Mouse (Mus musculus): ENCODE measurements at regions not wholly inside any gene's neighbourhood (a gene's known extent, or its start where the extent isn't known, plus 50 kb on each side); places are given as distances from the start of the nearest gene placed in this dataset.

DNA sequence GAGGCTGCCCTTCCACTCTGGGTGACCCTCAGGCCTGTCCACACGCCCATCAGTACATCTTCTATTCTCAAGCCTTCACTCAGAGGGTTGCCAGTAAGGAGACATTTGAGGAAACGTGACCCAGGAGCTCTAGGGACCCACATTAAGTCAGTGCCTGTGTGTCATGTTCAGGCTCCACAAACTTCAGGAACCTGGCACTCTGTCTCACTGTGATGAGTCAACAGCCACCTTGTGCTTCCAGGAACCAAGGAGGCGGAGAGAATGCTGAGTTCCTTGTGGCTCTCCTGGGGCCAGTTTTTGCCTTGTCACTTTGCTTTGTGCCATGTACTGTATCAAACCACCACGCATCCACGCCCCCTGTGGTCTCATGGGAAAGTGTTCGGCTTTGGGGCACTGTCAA, 104.4 kb downstream of the Abhd5 start:
- TF ChIP-seq POLR2A (IDR thresholded peaks at IDR 0.05; ENCODE audit: insufficient read depth, low read length) (no peak), EP300 (IDR thresholded peaks at IDR 0.05; ENCODE audit: insufficient read depth, low read depth, low read length) (no peak), CTCF (IDR thresholded peaks at IDR 0.05; ENCODE audit: low read depth, low read length) (no peak)
- Histone ChIP-seq H3K4me1 (ENCODE audit: control insufficient read depth, insufficient read depth, low read length) (no peaks in the 10 kb centered on the region), H3K27me3 (ENCODE audit: control insufficient read depth, insufficient read depth, low read length, poor library complexity, severe bottlenecking) (no peaks in the 10 kb centered on the region), H3K36me3 (ENCODE audit: control insufficient read depth, insufficient read depth, low read length, poor library complexity, severe bottlenecking) (no peaks in the 10 kb centered on the region), H3K9ac (ENCODE audit: low read depth, poor library complexity, severe bottlenecking) (no peak overlapping the region), H3K4me3 (ENCODE audit: low read depth, low read length) (no peak overlapping the region), H3K27ac (ENCODE audit: insufficient read depth, low read length) (no peak overlapping the region), H3K9me3 (replicated peaks; ENCODE audit: control insufficient read depth, insufficient read depth, low read length, poor library complexity, severe bottlenecking) (no peaks in the 10 kb centered on the region)

DNA sequence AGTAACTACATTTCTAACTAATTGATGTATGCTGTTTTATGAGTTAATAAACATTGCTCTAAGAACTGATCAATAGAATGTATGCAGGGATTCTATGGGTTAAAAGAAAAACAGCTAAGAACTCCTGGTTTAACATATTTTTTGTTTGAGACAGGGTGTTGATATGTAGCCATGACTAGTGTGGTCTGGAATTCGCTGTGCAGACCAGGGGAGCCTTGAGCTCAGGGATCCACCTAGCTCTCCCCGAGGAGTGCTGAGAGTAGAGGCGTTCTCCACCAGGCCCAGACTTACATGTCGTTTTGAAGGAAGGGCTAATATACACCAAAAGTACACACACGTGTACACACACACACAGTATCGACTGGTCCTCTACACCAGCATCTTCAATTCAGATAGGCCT, 108.1 kb downstream of the Abhd5 start:
- Histone ChIP-seq H3K27ac (ENCODE audit: insufficient read depth, low read length) (no peak overlapping the region), H3K4me3 (ENCODE audit: low read depth, low read length) (no peak overlapping the region), H3K27me3 (ENCODE audit: control insufficient read depth, insufficient read depth, low read length, poor library complexity, severe bottlenecking) (no peaks in the 10 kb centered on the region), H3K9me3 (replicated peaks; ENCODE audit: control insufficient read depth, insufficient read depth, low read length, poor library complexity, severe bottlenecking) (no peaks in the 10 kb centered on the region), H3K36me3 (ENCODE audit: control insufficient read depth, insufficient read depth, low read length, poor library complexity, severe bottlenecking) (no peaks in the 10 kb centered on the region), H3K9ac (ENCODE audit: low read depth, poor library complexity, severe bottlenecking) (no peak overlapping the region), H3K4me1 (ENCODE audit: control insufficient read depth, insufficient read depth, low read length) (no peaks in the 10 kb centered on the region)
- TF ChIP-seq CTCF (IDR thresholded peaks at IDR 0.05; ENCODE audit: low read depth, low read length), result no peak
- TF ChIP-seq EP300 (IDR thresholded peaks at IDR 0.05; ENCODE audit: insufficient read depth, low read depth, low read length), result no peak
- no peak for TF ChIP-seq POLR2A (IDR thresholded peaks at IDR 0.05; ENCODE audit: insufficient read depth, low read length)

DNA sequence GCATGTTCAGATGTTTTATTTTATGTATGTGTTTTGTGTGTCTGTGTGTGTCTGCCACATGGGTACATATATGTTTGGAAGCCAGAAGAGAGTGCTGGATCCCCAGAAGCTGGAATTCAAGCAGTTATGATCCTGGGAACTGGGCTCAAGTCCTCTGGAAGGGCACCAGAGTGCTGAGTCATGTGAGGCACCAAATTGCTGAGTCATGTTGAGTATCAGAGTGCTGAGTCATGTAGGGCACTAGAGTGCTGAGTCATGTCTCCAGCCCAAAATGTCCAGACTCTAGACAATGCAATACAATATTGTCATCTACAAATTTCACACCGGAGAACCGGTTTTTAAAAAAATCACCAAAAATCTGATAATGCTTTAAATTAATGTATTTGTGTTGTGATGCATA, 120.1 kb downstream of the Abhd5 start:
- Histone ChIP-seq H3K27ac (ENCODE audit: insufficient read depth, low read length) (0 out of 2 replicates have a peak overlapping the region, but pooled peaks have one; percentile 38), H3K27me3 (ENCODE audit: control insufficient read depth, insufficient read depth, low read length, poor library complexity, severe bottlenecking) (no peaks in the 10 kb centered on the region), H3K9ac (ENCODE audit: low read depth, poor library complexity, severe bottlenecking) (no peak overlapping the region), H3K36me3 (ENCODE audit: control insufficient read depth, insufficient read depth, low read length, poor library complexity, severe bottlenecking) (no peaks in the 10 kb centered on the region), H3K4me3 (ENCODE audit: low read depth, low read length) (no peak overlapping the region), H3K9me3 (replicated peaks; ENCODE audit: control insufficient read depth, insufficient read depth, low read length, poor library complexity, severe bottlenecking) (peaks cover 8% of the 10 kb centered on the region; the same call in 1 of the 2 replicates), H3K4me1 (ENCODE audit: control insufficient read depth, insufficient read depth, low read length) (no peaks in the 10 kb centered on the region)
- TF ChIP-seq CTCF (IDR thresholded peaks at IDR 0.05; ENCODE audit: low read depth, low read length) (no peak), EP300 (IDR thresholded peaks at IDR 0.05; ENCODE audit: insufficient read depth, low read depth, low read length) (no peak), POLR2A (IDR thresholded peaks at IDR 0.05; ENCODE audit: insufficient read depth, low read length) (no peak)

DNA sequence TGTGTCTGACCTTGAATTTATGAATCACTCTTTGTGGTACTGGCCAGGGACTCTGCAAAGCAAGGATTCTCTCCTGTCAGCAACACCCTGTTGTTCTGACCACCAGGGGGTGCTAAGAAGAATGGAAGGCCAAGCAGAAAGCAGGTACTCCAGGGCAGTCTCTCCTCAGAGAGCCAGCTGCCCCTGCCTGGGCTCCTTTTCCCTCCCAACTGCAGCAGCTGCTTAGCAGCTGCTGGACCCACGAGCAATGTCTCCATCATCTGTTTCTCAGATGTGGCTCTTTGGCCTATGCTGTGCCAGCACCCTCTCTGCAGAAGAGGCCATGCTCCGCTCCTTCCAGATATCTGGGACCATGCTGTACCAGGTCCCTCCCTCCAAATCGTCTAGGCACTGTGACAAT, 124.9 kb downstream of the Abhd5 start:
- TF ChIP-seq EP300 (IDR thresholded peaks at IDR 0.05; ENCODE audit: insufficient read depth, low read depth, low read length) (no peak), CTCF (IDR thresholded peaks at IDR 0.05; ENCODE audit: low read depth, low read length) (peak; percentile 37), POLR2A (IDR thresholded peaks at IDR 0.05; ENCODE audit: insufficient read depth, low read length) (no peak)
- no peak overlapping the region for H3K4me3 ChIP-seq (ENCODE audit: low read depth, low read length)
- no peak overlapping the region for H3K9ac ChIP-seq (ENCODE audit: low read depth, poor library complexity, severe bottlenecking)
- H3K27me3 ChIP-seq (ENCODE audit: control insufficient read depth, insufficient read depth, low read length, poor library complexity, severe bottlenecking), result no peaks in the 10 kb centered on the region
- H3K36me3 ChIP-seq (ENCODE audit: control insufficient read depth, insufficient read depth, low read length, poor library complexity, severe bottlenecking), result no peaks in the 10 kb centered on the region
- H3K4me1 ChIP-seq (ENCODE audit: control insufficient read depth, insufficient read depth, low read length), result no peaks in the 10 kb centered on the region
- no peak overlapping the region for H3K27ac ChIP-seq (ENCODE audit: insufficient read depth, low read length)
- H3K9me3 ChIP-seq (replicated peaks; ENCODE audit: control insufficient read depth, insufficient read depth, low read length, poor library complexity, severe bottlenecking), result peaks cover 8% of the 10 kb centered on the region; the same call in 1 of the 2 replicates

DNA sequence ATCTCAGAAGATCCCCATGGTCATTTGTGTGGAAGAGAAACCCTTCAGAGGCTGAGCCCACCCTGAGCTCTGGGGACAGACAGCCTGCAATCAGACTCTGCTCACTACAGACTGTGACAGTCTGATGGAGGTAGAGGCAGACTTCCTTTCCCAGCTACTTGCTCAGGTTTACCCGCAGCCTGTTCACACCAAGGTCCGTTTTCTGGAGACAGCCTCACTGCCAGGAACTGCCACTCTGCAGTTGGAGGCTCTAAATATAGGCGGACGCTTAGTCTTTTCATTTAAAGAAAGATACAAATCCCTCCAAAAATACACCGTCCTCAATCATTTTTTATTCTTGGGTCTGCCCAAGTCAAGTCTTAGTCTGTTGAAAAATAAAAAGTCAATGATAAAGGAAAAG, 135.6 kb downstream of the Abhd5 start:
- no peak for TF ChIP-seq EP300 (IDR thresholded peaks at IDR 0.05; ENCODE audit: insufficient read depth, low read depth, low read length)
- TF ChIP-seq POLR2A (IDR thresholded peaks at IDR 0.05; ENCODE audit: insufficient read depth, low read length), result no peak
- TF ChIP-seq CTCF (IDR thresholded peaks at IDR 0.05; ENCODE audit: low read depth, low read length), result no peak
- H3K9me3 ChIP-seq (replicated peaks; ENCODE audit: control insufficient read depth, insufficient read depth, low read length, poor library complexity, severe bottlenecking), result no peaks in the 10 kb centered on the region
- H3K9ac ChIP-seq (ENCODE audit: low read depth, poor library complexity, severe bottlenecking), result no peak overlapping the region
- no peak overlapping the region for H3K27ac ChIP-seq (ENCODE audit: insufficient read depth, low read length)
- no peak overlapping the region for H3K4me3 ChIP-seq (ENCODE audit: low read depth, low read length)
- no peaks in the 10 kb centered on the region for H3K27me3 ChIP-seq (ENCODE audit: control insufficient read depth, insufficient read depth, low read length, poor library complexity, severe bottlenecking)
- no peaks in the 10 kb centered on the region for H3K4me1 ChIP-seq (ENCODE audit: control insufficient read depth, insufficient read depth, low read length)
- H3K36me3 ChIP-seq (ENCODE audit: control insufficient read depth, insufficient read depth, low read length, poor library complexity, severe bottlenecking), result no peaks in the 10 kb centered on the region

DNA sequence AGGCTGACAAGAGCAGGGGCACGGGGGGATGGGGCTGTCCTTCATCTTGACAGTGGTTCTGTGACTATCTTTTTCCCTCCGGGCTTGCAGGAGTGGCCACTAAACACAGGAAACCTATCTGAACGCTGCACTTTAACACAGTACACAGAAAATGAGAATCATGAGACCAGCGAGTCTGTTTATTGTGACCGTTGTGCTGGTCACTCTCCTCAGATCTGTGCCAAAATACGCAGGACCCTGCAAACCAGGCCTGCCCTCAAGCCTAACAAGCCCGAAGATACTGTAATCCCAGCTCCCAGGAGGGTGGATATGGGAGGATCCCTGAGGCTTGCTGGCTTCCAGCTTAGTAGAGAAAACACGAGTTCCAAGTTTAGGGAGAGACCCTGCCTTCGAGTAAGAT, 143.3 kb downstream of the Abhd5 start:
- no peak for TF ChIP-seq POLR2A (IDR thresholded peaks at IDR 0.05; ENCODE audit: insufficient read depth, low read length)
- no peak for TF ChIP-seq EP300 (IDR thresholded peaks at IDR 0.05; ENCODE audit: insufficient read depth, low read depth, low read length)
- H3K27ac ChIP-seq (ENCODE audit: insufficient read depth, low read length), result no peak overlapping the region
- H3K9ac ChIP-seq (ENCODE audit: low read depth, poor library complexity, severe bottlenecking), result no peak overlapping the region
- no peaks in the 10 kb centered on the region for H3K9me3 ChIP-seq (replicated peaks; ENCODE audit: control insufficient read depth, insufficient read depth, low read length, poor library complexity, severe bottlenecking)
- no peaks in the 10 kb centered on the region for H3K36me3 ChIP-seq (ENCODE audit: control insufficient read depth, insufficient read depth, low read length, poor library complexity, severe bottlenecking)
- no peaks in the 10 kb centered on the region for H3K4me1 ChIP-seq (ENCODE audit: control insufficient read depth, insufficient read depth, low read length)
- no peaks in the 10 kb centered on the region for H3K27me3 ChIP-seq (ENCODE audit: control insufficient read depth, insufficient read depth, low read length, poor library complexity, severe bottlenecking)
- H3K4me3 ChIP-seq (ENCODE audit: low read depth, low read length), result no peak overlapping the region
